Mouse (Mus musculus) macrophage (primary cell): Measurements from ENCODE around the gene Oxct2b. TPM values are rescaled to one million over a fixed set of nuclear protein-coding genes. Genes with fewer than 3 reads are reported as not detected.

Source experiments
- H3K27ac ChIP-seq: fragments of 350-480 bp; formaldehyde crosslinking; 2 replicates; pipeline ENCODE4 v1.9.0; 2021
- H3K36me3 ChIP-seq: fragments of 350-480 bp; formaldehyde crosslinking; 2 replicates; pipeline ENCODE4 v1.9.0; 2021; ENCODE audit errors: inconsistent target
- H3K4me3 ChIP-seq: fragments of 350-480 bp; formaldehyde crosslinking; 2 replicates; pipeline ENCODE4 v1.9.0; 2021; ENCODE audit errors: inconsistent target
- H3K79me2 ChIP-seq: fragments of 350-480 bp; formaldehyde crosslinking; 2 replicates; pipeline ENCODE4 v1.9.0; 2021; ENCODE audit errors: inconsistent target
- WGBS: methylation state at CpG from one replicate; pipeline ENCODE4 v1.1.7; 2026; ENCODE audit warnings: inconsistent platforms; ENCODE audit not compliant: missing documents; 5-methylcytosine and 5-hydroxymethylcytosine counted together
- polyA plus RNA-seq: library from polyadenylated mRNA; stranded (reverse); fragments of 250-400 nt; gene quantifications from 3 replicates; pipeline ENCODE4 v1.2.4, GENCODE M21; 2018; ENCODE audit warnings: inconsistent platforms
- total RNA-seq, 78 experiments: library from RNA; depleted of rRNA; stranded (reverse); fragments of 250-400 nt; gene quantifications; 1 replicate in 9 of 78; 2 replicates in 24 of 78; 3 replicates in 43 of 78; 4 replicates in 2 of 78; pipeline ENCODE4 v1.2.4; 2018; ENCODE audit warnings: inconsistent platforms in 56 of 78

Oxct2b gene
- not detected for total RNA-seq (2018; cell fraction: chromatin; rRNA removed)
- total RNA-seq (2018; cell fraction: cytosol; rRNA removed), result not detected
- total RNA-seq (2018; cell fraction: nucleus; rRNA removed), result not detected
- polyA plus RNA-seq, result not detected in 3 replicates

GRCm38 (mm10) chr4:123116011-123116410, at the start of gene Oxct2b:
Gene Oxct2b (plus strand): TSS chr4:123116266.
- 28% methylated on average over 20 of the region's 22 CpGs for WGBS
- Histone ChIP-seq H3K36me3 (no peaks in the 10 kb centered on the region), H3K79me2 (no peaks in the 10 kb centered on the region), H3K27ac (no peak within 1 kb of the TSS), H3K4me3 (no peak within 1 kb of the TSS)

DNA sequence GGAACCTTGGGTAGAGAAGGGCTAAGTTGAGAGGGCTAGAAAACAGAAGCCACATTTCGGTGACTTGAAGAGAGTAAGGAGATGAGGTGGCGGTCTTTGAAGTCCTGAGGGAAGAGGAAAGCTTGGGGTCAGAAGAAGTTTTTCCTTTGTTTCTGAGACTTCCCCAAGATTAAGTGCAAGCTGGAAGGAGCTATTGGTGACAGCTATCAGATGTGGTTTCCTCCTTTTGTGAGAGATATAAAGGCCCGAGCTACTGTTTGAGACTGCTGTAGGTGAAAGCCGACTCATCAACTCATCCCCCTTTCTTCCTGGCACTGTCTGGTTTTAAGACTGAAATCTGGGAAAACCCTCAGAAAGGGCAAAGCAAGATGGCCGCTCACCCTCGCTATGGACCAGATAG, 47.4 kb upstream of the Oxct2b start:
- 52% methylated on average over 6 of the region's 6 CpGs for WGBS
- Histone ChIP-seq H3K27ac (no peak overlapping the region), H3K79me2 (no peaks in the 10 kb centered on the region), H3K4me3 (no peak overlapping the region), H3K36me3 (no peaks in the 10 kb centered on the region)

GRCm38 (mm10) chr4:123071266-123071966, 44.6 kb upstream of the Oxct2b start:
- Histone ChIP-seq H3K36me3 (no peaks in the 10 kb centered on the region), H3K4me3 (no peak overlapping the region), H3K27ac (no peak overlapping the region), H3K79me2 (no peaks in the 10 kb centered on the region)
- WGBS, result 18% methylated on average over 13 of the region's 13 CpGs

DNA sequence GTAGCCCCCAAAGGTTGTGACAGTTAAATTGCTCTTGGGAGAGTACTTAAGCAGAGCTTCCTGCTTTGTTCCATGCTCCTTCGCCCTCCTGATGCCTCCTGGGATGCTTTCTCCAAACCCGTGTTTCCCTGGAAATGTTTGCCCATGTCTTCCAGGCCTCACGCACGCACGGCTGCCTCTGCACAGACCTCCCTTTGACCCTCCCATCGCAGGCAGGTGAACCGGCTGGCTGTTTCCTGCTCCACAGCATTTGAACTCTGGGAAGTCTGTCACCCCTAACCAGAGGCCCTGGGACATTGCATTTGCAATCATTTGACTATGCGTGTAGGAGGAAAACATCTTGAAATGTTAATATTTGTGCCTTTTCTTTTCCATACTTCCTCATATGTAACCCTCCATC, 39.1 kb upstream of the Oxct2b start:
- Histone ChIP-seq H3K4me3 (no peak overlapping the region), H3K27ac (no peak overlapping the region), H3K79me2 (no peaks in the 10 kb centered on the region), H3K36me3 (no peaks in the 10 kb centered on the region)
- 93% methylated on average over 8 of the region's 8 CpGs for WGBS

- Histone ChIP-seq H3K27ac (no peak overlapping the region), H3K36me3 (no peaks in the 10 kb centered on the region), H3K4me3 (no peak overlapping the region), H3K79me2 (no peaks in the 10 kb centered on the region)
- 84% methylated on average over 4 of the region's 4 CpGs for WGBS
Measured at GRCm38 (mm10) chr4:123078231-123078630, 37.8 kb upstream of the Oxct2b start.

DNA sequence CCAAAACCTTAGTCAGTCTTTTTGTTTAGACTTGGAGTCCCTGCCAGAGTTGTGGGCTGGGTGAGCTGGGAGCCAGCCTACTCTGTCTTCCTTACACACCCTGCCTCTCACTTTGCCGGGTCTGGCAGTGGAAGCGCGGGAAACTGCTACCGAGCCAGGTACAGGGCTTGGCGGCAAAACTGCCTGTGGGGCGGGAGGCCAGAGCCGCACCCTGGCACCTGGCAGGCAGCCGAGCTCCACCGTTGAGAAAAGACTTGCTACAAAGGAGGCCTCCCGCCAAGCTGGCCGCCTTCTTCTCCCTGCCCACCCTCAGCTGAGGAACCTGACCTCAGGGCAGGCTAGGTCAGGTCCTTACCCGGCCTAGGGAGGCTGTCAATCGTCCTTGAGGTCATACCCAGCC, 35.3 kb upstream of the Oxct2b start:
- no peak overlapping the region for H3K4me3 ChIP-seq
- H3K36me3 ChIP-seq, result no peaks in the 10 kb centered on the region
- WGBS, result 75% methylated on average over 13 of the region's 13 CpGs
- H3K27ac ChIP-seq, result no peak overlapping the region
- no peaks in the 10 kb centered on the region for H3K79me2 ChIP-seq

GRCm38 (mm10) chr4:123082283-123083163, 33.5 kb upstream of the Oxct2b start:
- H3K79me2 ChIP-seq, result no peaks in the 10 kb centered on the region
- H3K36me3 ChIP-seq, result no peaks in the 10 kb centered on the region
- 80% methylated on average over 20 of the region's 20 CpGs for WGBS
- H3K27ac ChIP-seq, result no peak overlapping the region
- no peak overlapping the region for H3K4me3 ChIP-seq

- WGBS, result 49% methylated on average over 12 of the region's 13 CpGs
- no peak overlapping the region for H3K27ac ChIP-seq
- no peak overlapping the region for H3K4me3 ChIP-seq
- H3K79me2 ChIP-seq, result no peaks in the 10 kb centered on the region
- H3K36me3 ChIP-seq, result no peaks in the 10 kb centered on the region
Measured at GRCm38 (mm10) chr4:123083323-123083902, 32.7 kb upstream of the Oxct2b start.

- Histone ChIP-seq H3K36me3 (no peaks in the 10 kb centered on the region), H3K79me2 (no peaks in the 10 kb centered on the region), H3K27ac (no peak overlapping the region), H3K4me3 (no peak overlapping the region)
- 94% methylated on average over 1 of the region's 2 CpGs for WGBS
Measured at GRCm38 (mm10) chr4:123085290-123085689, 30.8 kb upstream of the Oxct2b start.

GRCm38 (mm10) chr4:123086381-123086780, 29.7 kb upstream of the Oxct2b start:
- no peaks in the 10 kb centered on the region for H3K79me2 ChIP-seq
- WGBS, result 92% methylated on average over 4 of the region's 4 CpGs
- H3K27ac ChIP-seq, result no peak overlapping the region
- H3K4me3 ChIP-seq, result no peak overlapping the region
- no peaks in the 10 kb centered on the region for H3K36me3 ChIP-seq

DNA sequence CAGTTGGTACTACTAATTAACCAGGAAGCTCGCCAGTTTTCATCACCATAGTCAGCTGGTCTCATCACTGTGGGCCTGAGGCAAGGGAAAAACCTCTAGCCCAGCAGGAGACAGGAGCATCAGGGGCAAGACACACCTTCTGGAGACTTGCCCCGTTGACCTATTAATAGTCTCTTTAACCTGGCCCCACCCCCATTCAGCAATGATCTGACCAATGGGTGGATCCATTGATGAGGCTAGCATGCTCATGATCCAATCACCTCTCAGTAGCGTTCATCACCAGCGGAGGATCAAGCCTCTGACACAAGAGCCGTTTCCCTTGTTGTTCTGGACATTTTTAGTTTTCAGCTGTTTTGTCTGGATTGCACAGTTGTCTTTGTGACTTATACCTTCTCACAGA, 23.4 kb upstream of the Oxct2b start:
- 74% methylated on average over 5 of the region's 5 CpGs for WGBS
- Histone ChIP-seq H3K36me3 (no peaks in the 10 kb centered on the region), H3K27ac (no peak overlapping the region), H3K79me2 (no peaks in the 10 kb centered on the region), H3K4me3 (no peak overlapping the region)

DNA sequence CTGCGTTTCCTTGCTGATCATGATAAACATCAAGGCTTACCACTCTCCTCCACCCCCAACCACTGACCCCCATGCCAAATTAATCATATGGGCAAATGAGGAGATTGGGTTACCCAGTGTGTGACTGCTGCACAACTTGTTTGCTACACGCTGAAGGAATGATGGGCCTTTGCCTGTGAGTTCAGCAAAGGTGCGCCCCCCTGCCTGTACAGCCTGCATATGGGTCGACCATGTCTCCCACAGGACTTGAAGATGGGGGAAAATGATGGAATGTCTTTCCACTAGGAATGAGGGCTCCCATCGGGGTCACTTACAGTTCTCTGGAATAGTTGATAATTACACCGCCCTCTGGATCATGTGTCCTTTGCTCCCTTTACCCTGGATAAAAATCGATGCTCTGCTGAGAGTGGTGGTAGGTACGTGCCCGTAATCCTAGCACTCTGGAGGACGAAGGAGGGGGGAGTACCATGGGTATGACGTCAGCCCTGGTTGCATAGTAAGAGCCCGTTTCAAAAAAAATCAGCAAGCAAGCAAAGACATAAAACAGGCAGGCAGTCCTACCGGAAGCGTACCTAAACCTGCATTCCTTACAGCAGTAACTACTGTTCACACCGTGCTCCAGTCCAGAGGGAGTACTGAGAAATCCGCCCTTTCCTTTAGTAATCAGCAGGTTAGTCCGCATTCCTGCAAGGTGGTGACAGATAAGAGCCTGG, 22.8 kb upstream of the Oxct2b start:
- no peak overlapping the region for H3K4me3 ChIP-seq
- H3K79me2 ChIP-seq, result no peaks in the 10 kb centered on the region
- 63% methylated on average over 17 of the region's 17 CpGs for WGBS
- H3K36me3 ChIP-seq, result no peaks in the 10 kb centered on the region
- no peak overlapping the region for H3K27ac ChIP-seq

- Histone ChIP-seq H3K79me2 (no peaks in the 10 kb centered on the region), H3K4me3 (no peak overlapping the region), H3K36me3 (no peaks in the 10 kb centered on the region), H3K27ac (no peak overlapping the region)
- 78% methylated on average over 8 of the region's 9 CpGs for WGBS
Measured at GRCm38 (mm10) chr4:123093869-123094268, 22.2 kb upstream of the Oxct2b start.

DNA sequence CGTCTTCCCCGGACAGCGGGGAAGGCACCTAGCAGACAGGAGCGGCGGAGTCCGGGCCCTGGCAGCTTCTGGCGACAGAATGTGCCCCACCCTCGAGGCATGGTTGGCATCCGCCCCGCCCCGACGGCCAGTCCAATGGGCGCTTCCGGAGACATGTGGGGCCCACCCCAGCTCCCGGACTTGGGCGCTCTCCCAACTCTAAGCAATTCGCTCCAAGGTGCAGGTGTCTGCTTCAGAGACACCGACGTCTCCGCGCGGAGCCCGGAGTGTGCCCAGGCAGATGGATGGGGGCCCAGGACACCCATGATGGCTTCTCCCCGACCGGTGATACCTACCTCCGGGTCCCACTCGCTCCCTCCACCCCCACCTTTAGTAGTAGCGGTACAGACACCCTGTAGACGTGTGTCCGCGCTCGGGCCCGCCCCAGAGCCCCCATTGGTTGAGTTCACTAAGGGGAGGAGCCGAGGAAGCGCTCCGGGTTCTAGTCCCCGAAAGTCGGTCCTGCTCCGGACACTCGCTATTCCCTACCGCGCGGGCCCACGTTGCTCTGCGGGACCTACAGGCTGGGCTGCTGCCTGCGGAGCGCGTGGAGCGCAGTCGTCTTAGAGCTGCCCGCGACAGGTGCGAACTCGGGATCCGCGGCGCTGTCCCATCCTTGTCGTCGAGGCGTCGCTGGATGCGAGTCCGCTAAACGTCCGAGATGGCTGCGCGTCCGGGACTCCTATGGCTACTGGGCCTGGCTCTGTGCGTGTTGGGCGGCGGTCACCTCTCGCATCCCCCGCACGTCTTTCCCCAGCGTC, 11.2 kb upstream of the Oxct2b start, which contains the start of gene Bmp8b:
Gene Bmp8b (plus strand): TSS at position 515 of the 800 bp plus-strand sequence.
- H3K4me3 ChIP-seq, result no peak within 1 kb of the TSS
- H3K79me2 ChIP-seq, result no peaks in the 10 kb centered on the region
- no peaks in the 10 kb centered on the region for H3K36me3 ChIP-seq
- 11% methylated on average over 74 of the region's 75 CpGs for WGBS
- no peak within 1 kb of the TSS for H3K27ac ChIP-seq
